Mouse (Mus musculus) cerebellum, adult 11 months (tissue): ENCODE data around the gene Sp110.
"Not testable (repeated sequence)": the region's sequence is repeated elsewhere in the genome, so short reads cannot be mapped to it uniquely, and the experiment has no call there.

Source experiments
- DNase-seq: peaks from one replicate; pipeline ENCODE4 v3.0.0; 2022

Gene Sp110

DNA sequence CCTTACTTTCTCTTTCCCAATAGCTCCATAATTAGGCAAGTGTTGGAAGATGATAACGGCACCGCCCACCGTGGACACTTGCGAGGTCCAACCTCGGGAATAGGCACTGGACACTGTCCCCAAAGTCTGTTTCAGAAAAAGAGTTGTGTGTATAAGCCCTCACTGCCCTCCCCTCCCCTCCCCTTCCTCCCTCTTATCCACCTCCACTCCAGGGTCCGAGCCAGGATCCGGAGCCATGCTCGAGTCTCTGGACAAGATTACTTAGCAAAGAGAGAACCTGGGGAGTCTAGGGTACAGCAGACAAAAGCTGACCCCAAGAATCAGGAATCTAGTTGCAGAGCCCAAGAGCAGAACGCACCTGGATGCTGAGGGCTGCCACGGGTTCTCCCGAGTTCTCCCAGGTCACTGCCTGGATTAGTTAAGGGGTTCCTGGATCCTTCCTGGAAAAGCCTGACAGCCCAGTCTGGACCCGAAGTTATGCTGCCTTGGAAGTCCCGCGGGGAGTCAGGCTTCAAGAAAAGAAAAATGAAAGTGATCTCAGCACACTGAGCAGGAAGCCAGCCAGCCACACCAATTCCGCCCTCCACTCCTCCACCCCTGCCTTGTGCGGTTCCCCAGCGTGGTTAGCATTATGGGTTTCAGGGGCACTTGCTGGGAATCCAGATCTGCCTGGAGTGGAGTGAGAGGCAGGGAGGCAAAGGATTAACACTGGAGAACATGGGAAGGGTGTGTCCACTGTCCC, at the start of gene Sp110:
Sp110 (minus strand) TSS at position 547 of the 742 bp plus-strand sequence.
- not testable (repeated sequence) for DNase-seq

DNA sequence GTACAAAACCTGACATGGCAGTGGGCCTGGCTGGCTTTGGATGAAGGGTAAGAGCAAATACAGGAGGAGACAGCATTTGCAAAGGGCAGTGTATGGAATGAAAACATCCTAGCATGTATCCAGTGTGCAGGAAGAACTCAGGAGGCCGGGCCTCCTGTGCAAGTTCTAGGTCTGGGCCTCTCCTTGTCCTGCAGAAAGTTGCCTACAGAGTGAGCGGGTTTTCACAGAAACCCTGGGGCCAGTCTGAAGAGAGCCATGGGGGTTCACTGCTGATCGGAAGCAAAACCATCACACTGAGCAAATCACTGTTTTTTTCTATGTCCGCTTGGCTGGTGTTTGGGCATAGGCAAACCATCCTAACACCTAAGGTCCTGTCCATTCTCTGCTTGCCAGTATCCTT, 39.5 kb upstream of the Sp110 start:
- DNase-seq = not testable (repeated sequence)

DNA sequence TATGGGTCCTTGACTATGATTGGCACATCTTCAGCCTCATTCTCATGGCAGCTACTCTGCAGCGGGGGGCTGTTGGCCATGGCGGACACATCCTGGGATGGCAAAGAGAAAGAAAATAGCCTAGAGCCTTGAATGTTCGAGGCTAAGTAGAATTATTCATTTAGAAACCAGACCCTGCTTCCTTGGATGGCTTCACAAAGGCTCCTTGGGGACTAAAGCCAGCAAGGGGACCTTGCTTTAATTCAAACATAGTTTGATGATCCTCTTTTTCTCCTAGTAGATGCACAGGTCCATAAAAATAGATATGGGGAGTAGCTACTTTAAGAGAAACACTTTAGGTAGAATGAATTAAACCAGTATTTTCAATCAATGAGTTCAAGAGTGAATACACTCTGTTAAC, 38.3 kb upstream of the Sp110 start:
- not testable (repeated sequence) for DNase-seq

DNA sequence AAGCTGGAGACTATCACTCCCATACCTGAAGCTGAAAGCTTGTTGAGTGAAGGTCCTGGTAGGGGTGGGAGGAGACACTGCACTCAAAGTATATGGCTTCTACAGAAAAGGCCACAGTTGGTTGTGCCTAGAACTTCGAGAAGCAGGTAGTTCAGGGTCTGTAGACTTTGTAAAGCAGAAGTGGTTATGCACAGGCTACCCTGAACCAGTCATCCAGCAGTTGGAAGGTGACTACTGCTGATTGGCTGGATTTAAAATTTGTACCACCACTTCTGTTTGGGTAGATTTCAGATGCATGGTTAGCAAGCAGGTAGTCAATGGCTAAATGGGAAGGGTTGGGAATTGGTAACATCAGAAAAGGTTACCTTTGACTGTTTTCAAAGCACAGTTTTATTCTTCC, 20.1 kb upstream of the Sp110 start:
- not testable (repeated sequence) for DNase-seq

DNA sequence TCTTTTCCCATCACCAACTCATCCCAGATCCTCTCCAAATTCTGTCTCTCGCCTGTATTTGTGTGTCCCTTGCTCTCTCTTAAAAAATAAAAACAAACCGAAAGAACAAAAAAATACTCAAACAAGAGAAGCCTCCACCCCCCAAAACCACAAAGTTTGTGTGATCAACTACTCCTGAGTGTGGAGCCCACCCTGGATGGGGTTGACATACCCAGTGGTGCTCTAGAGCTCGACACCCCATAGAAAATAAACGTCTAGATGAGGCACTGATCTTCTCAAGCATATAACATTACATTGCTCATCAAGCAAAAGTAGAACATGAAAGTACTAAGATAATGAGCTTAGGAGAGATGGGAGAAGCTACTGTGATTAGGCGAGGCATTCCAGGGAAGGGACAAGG, 18.5 kb upstream of the Sp110 start:
- not testable (repeated sequence) for DNase-seq

DNA sequence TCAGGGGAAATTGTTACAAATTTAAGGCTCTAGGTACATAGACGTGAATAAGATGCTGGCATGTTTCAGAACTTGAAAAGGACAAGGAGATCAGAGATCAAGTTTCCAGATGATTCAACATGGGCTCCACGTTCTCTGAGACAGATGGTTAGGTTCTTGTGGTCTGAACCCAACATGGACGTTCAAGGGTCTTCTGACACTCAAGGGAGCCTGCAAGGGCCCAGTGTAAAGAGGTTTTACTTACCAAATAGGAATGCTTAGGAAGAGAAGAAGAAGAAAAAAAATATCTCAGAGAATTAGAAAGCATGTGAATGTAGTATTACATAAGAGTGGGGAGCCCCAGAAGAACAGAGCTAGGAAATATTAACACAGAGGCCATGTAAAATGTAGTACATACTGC, 17.2 kb upstream of the Sp110 start:
- DNase-seq = not testable (repeated sequence)

DNA sequence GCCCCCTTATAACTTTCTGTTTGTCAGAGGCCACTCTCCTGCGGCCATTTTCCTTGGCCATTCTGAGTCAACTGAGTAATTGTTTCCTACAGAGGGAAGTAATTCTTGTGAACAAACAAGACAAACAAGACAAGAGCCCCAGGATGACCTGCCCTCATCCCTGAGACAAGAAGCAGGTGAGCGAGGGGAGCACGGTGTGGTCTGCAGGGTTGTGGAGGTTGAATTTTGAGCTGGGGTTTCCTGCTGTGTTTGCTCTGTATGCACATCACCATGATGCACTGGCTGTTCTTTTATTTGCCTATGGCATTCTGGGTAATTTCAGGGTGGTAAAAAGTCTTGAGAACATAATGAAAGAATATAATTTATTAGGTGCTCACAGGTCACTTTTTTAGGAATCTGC, 16.5 kb upstream of the Sp110 start:
- not testable (repeated sequence) for DNase-seq

DNA sequence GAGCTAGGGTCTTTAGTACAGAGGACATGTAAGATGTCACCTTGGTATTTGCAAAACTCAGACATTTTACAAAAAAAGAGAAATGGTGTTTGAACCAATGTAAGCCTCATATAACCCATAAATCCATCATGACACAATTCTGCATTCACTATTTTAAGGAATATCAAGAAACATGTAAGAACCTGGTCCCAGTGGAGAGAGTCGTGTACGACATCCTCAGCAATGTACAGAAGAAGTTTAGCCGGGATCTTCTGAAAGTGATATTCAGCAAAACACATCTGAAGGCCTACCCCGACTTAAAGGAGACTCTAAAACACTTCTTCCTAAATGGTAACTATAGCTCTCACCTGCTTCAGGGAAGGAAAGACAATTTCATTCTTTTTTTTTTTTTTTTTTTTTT, 12.0 kb upstream of the Sp110 start:
- not testable (repeated sequence) for DNase-seq

DNA sequence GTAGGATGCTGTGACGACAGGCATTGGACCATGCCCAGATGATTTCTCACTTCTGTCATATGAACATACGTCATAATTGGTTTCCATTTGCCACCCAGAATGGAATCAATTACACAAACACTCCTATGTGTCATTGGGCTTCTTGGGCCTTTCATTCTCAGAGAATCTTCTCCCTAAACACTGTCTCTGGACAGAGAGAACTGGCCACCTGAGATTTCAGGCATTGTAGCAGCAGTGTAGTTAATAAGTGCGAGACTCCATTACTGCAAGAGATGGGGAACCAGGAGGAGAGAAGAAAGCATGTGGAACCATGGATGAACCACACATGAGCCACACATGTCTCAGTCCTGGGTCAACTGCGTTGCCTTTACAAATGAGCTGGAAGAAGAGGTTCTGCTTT, 9.7 kb upstream of the Sp110 start:
- not testable (repeated sequence) for DNase-seq

DNA sequence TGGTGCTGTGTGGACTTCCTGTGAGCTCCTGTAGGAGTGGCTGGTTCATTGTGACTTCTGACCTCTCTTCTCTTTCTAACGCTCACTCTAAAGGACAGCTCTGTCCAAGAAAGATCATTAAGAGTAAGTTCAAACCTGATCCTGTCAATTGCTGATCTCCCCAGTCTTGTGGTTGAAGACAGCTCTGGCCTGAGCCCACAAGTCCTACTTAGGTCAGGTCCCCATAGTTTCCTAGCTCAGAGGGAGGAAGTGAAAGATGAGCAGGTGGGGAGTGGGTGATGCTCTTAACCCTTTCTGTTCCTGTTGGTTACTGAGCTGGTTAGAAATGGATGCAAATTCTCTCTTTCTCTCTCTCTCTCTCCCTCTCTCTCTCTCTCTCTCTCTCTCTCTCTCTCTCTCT, 5.7 kb upstream of the Sp110 start:
- DNase-seq = not testable (repeated sequence)

DNA sequence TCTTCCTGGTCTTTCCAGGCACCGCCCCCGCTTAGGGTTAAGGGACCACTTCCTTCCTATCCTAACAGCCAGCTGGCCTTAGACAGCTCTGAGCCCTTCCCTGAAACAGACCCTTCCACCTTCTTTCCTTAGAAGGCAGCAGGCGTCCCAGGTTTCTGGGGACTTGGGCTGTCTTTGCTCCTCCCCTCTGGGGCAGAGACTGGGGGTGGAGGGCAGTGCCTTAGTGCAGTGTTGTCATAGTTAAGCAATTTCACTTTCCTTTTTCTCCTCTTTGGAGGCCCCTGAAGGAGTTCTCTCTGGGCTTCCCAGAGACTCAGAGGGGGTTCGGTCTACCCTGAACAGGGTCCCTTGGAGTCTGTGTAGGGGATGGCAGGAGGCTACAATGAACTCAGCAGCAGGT, 2.2 kb upstream of the Sp110 start:
- not testable (repeated sequence) for DNase-seq

DNA sequence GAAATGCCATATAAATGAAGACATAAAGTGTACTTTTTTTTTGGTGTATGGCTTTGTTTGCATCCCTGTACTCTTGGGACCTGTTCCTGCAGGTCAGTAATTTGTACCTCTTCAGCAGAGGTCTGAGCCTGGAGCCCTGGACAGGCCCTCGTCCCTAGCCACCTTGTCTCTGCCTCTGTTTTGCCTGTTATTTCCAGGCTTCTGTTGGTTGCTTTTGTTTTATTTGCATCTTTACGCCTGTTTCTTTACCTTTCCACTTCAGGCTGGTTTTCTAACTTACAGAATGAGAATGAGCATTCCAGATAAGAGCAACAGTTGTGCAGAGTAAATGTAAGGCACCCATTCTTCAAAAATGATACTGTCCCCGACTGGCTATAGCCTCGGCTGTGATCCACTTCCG, 1.5 kb upstream of the Sp110 start, which contains the start of gene Sp140:
Sp140 (plus strand) TSS at position 301 of the 400 bp plus-strand sequence.
- DNase-seq = not testable (repeated sequence)

DNA sequence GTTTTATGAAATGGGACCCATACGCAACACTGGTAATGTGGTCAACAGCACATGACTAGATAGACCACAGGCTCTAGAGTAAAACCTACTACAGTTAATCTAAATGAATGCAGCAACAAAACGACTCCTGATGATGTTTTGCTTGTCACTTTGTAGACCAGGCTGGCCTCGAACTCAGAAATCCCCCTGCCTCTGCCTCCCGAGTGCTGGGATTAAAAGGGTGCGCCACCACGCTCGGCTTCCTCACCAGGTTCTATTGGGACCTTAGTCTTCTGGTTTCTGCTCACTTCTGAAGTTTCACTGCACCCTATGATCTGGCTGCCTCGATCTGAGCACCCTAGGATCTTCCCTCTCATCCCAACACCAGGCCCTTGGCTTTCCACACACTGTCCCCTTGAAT, 6.1 kb downstream of the Sp110 start:
- not testable (repeated sequence) for DNase-seq

DNA sequence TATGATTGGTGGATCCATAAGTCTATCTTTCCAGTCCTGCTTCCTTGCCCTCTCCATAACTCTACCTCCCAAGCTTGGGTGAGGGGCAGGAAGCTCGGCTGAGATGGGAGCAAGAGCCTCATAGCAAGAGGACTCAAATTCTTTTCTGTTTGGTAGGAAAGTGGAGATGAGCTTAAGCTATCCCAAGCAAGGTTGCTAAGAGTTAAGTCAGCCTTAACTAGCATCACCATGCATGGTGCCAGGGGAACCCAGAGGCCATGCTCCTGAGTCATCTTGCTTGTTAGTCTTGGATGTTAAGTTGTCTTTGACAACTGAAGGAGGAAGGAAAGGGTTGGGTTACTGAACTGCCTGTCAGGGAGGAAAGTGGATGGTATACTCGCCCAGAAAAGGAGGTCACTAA, 9.9 kb downstream of the Sp110 start:
- DNase-seq = not testable (repeated sequence)

DNA sequence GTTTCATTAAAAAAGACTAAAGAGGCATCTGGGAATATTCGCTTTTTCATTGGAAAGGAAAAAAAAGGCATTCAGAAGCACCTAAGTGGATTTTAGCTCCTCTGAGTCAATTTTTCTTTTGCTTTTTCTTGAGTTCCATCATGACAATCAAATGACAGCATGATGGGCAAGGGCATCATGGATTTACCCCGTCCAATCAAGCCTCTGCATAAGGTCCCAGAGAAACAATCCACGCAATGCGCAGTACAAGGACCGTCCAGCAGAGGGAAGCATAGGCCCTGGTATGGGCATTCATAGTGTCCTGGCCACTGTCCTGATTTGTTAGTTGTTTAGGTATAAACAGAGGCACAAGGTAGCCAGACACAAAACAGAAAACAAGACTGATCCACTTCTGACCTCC, 17.1 kb downstream of the Sp110 start:
- not testable (repeated sequence) for DNase-seq

DNA sequence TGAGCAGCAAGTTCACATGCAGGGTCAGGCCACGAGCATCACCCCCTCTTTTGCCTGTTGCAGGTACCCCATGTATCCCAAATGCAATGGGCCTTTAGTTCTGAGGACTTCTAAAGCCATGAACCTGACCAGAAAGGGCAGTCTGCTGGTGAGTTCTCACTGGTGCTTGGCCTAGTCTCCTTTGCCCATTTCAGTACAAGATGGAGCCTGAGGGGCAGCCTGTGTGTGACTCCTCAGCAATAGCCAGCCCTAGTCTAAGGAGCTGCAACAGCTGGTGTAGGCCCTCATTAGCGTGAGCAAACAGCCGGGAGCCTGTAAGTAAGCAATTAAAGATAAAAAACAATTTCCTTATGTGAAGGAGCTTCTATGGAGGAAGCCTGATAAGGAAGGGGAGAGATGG, 18.0 kb downstream of the Sp110 start:
- not testable (repeated sequence) for DNase-seq

DNA sequence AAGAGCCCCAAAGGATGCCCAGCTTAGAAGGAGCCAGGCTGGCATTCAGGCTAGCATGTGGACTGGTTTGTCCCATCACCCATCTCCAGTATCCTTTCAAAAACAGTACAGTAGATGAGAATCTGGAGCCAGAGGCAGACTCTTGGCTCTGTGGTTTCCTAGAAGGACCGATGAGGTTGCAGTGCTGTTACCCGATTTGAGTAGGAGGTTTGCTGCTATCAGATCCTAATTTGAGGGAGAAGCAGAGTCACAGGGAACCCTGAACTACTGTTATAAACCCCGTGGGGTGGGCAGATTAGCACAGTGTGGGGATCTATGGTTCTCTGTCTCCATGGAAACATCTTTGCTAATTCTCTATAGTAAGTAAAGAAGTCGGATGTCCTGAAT, 18.5 kb downstream of the Sp110 start:
- not testable (repeated sequence) for DNase-seq

DNA sequence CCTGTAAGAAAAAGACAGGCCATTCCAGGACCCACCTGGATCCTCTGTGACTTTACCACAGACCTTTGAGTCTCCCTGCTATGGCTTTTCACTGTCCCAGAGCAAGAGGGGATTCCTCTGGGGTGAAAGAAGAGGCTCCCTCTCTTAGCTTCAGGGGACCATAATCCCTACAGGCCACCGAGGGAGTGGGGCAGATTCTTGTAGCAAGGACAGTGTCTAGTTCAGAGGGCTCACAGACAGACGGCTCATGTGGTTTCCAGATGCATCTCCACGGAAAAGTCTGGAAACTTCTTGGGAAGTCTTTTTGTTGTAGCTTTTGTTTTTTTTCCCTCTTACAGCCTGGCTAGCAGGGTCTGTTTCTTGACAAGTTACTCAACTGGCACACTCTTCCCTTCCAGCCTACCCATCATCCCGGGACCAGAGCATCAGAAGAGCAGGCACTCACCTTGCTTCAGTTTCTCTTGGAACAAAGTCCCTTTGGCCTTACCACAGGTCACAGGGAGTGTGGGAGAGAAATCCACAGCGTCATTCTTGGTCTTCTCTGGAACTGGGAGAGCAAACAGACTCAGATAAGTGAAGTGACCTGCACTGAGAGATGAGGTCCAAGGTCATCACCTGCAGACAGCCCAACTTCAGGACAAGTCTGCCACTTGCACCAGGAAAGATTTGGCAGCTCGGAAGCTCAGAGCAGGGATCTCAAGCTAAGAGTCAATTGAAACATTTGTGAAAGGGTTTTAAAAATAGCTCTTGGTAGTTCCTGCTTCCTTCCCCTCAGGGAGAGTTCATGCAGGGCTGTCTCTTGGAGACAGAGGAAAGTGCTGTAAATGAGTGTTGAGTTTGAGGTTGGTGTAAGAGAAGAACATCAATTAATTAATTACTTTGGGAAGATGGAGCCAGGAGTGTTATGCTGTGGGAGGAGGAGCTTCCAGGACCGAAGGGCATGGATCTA, 19.1 kb downstream of the Sp110 start:
- DNase-seq = not testable (repeated sequence)

DNA sequence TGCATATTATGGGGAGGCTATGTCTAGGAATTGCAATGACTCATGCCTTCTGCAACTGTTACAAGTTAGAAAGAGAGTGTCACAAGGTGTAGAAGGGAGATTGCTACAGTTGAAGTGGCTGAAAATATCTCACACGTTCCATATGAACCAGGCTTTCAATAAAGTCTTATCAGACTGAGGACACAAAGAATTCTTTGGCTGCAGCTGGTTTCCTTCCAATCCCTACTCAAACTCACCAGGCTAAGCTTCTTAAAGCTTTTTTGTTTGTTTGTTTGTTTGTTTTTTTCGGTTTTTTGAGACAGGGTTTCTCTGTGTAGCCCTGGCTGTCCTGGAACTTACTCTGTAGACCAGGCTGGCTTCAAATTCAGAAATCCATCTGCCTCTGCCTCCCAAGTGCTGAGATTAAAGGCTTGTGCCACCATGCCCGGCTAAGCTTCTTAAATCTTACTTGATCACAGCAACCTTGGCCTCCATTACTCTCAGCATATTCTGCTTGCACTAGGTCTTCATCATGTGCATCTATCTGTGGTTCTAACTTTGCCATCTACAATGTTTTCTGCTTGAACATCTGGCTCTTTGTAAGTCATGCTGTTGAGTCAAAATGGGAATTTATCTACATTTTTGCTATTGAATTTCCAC, 20.1 kb downstream of the Sp110 start:
- not testable (repeated sequence) for DNase-seq

DNA sequence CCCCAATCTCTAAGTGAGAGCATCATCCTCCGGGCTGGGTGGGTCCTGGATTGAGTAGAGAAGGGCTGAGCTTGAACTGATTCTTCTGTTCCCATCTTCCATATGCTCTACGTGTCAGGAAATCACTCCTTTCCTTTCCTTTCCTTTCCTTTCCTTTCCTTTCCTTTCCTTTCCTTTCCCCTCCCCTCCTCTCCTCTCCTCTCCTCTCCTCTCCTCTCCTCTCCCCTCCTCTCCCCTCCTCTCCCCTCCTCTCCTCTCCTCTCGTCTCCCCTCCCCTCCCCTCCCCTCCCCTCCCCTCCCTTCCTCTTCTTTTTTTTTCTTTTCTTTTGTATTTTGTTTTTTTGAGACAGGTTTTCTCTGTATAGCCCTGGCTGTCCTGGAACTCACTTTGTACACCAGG, 23.2 kb downstream of the Sp110 start, which contains the start of gene G530012D18Rik:
G530012D18Rik (plus strand) TSS at position 301 of the 400 bp plus-strand sequence.
- not testable (repeated sequence) for DNase-seq

DNA sequence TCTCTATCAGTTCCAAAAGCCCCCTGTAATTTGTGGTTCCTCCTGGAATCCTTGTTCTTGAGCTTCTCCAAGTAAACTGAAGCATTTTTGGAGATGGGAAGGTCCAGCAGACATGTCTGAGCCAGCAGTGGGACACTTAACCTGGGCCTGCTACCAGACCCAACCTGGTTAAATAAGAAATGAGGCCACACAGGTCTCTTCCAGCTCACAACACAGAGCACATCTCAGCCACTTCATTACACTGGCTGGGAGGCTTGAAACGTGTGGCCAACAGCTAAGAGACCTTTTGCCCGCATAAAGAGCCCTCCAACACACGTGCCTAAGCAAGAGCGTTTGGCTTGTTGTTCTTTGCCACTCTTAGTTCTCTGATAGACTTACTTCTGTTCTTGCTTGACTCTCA, 25.1 kb downstream of the Sp110 start:
- DNase-seq = not testable (repeated sequence)

DNA sequence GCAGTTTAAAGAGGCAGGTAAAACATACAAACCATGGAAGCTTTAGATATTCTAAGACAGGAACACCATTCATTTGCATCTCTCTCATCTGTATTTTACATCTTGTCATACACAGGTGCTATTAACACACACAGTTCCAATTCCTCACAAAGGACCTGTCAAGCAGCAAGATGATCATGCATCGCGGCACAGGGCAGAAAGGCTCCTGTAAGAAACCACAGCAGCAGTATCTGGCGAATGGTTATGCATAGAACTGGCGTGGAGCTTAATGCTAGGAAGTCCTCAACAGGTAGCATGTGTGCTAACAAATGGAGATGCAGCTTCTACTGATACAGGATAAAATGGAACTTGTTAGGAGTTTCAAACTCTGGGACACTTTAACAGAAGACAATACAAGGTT, 43.4 kb downstream of the Sp110 start:
- DNase-seq = peak; percentile 2

DNA sequence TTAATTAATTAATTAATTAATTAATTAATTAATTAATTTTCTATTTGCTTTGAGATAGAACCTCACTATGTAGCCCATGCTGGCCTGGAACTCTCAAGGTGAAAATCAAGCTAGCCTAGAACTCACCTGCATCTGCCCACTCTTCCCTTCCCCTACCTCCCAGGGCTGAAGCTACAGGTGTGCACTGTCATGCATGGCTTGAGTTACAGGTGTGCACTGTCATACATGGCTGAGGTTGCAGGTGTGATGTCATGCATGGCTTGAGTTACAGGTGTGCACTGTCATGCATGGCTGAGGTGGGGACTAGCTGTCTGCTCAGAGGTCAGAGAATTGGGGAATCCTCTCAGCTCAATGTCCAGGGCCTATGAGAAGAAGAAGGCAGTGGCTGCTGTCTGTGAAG, 52.2 kb downstream of the Sp110 start:
- not testable (repeated sequence) for DNase-seq
